ENCODE assay signal across 19 mouse cellular contexts in genomic region chr3:69633706-69634420, GRCm38 (mm10). TPM values are rescaled to one million over a fixed set of nuclear protein-coding genes. Genes with fewer than 3 reads are reported as not detected.
DNase-seq lines count a peak whose midpoint lies in the region; ATAC-seq and TF ChIP-seq lines count a peak whose summit lies in the region.
"Had no signal": no experiment of that assay in that cellular context is flagged by ENCODE, and none has a peak within 500 bp of the region (broad histone marks: within the 10 kb centered on the region; RNA-seq: fewer than 3 reads in every experiment).

No protein-coding gene starts in this region.

- no peak for DNase-seq in heart, postnatal 4 days
- peak; percentile 15 for DNase-seq in lung, embryonic 14.5 days
- no peak for DNase-seq in lung, adult 2 months
- DNase-seq in brain, adult 2 months (ENCODE audit: low read depth, low spot score), result peak; percentile 12
- DNase-seq in left cerebral cortex, adult 2 months (ENCODE audit: extremely low spot score in 1 of 2, low spot score in 2 of 2), result no peak
- DNase-seq: cerebellum, adult 11-12 months; cerebellum, postnatal 25 days; forebrain, postnatal 0 days; left cerebral cortex, postnatal 4 days; right cerebral cortex, postnatal 14 days had no signal

- no peak overlapping the region for H3K4me3 ChIP-seq in heart, embryonic 14.5 days (ENCODE audit: control insufficient read depth in 1 of 2, insufficient read depth in 1 of 2, low read depth in 1 of 2, low read length in 2 of 2)
- H3K4me3 ChIP-seq in lung, embryonic 14.5 days (ENCODE audit: low read depth, low read length), result no peak overlapping the region
- no peak overlapping the region for H3K4me3 ChIP-seq in lung, adult 2 months (replicated peaks; ENCODE audit: extremely low read depth, low read depth, low read length)
- no peak overlapping the region for H3K4me3 ChIP-seq in left cerebral cortex, adult 2 months
- H3K4me3 ChIP-seq: heart, embryonic 13.5 days; hindbrain, embryonic 15.5 days; liver, embryonic 12.5 days; midbrain, embryonic 12.5 days; neural tube, embryonic 13.5 days had no signal

- no peak for TF ChIP-seq POLR2A in lung, adult 2 months (IDR thresholded peaks at IDR 0.05; ENCODE audit: borderline replicate concordance, extremely low read depth, low read depth, low read length)

- no peak for TF ChIP-seq CTCF in lung, embryonic 14.5 days (IDR thresholded peaks at IDR 0.05; ENCODE audit: low read depth)
- no peak for TF ChIP-seq CTCF in lung, adult 2 months (IDR thresholded peaks at IDR 0.05; ENCODE audit: insufficient read depth, low read length)
- TF ChIP-seq CTCF in left cerebral cortex, adult 2 months (IDR thresholded peaks at IDR 0.05), result no peak

- intact Hi-C loops in left cerebral cortex, adult 2 months (cut with DNase I), result no loop called here

- H3K9me3 ChIP-seq in heart, embryonic 14.5 days (ENCODE audit: control insufficient read depth, low read length), result no peaks in the 10 kb centered on the region
- no peaks in the 10 kb centered on the region for H3K9me3 ChIP-seq in lung, embryonic 14.5 days (ENCODE audit: low read depth, low read length)
- H3K9me3 ChIP-seq: G1E; hindbrain, embryonic 15.5 days; liver, embryonic 12.5 days; midbrain, embryonic 12.5 days; neural tube, embryonic 13.5 days had no signal

- no peaks in the 10 kb centered on the region for H3K4me1 ChIP-seq in heart, embryonic 14.5 days (ENCODE audit: control insufficient read depth in 2 of 2, insufficient read depth in 2 of 2, low read length in 2 of 2)
- H3K4me1 ChIP-seq in lung, embryonic 14.5 days (ENCODE audit: insufficient read depth), result no peaks in the 10 kb centered on the region
- peaks cover 4% of the 10 kb centered on the region; the same call in 1 of the 2 replicates for H3K4me1 ChIP-seq in lung, adult 2 months (ENCODE audit: control insufficient read depth, insufficient read depth, low read length)
- H3K4me1 ChIP-seq: heart, embryonic 13.5 days; hindbrain, embryonic 15.5 days; liver, embryonic 12.5 days; midbrain, embryonic 12.5 days; neural tube, embryonic 13.5 days had no signal

- ATAC-seq in heart, embryonic 14.5 days (ENCODE audit: insufficient number of reproducible peaks, insufficient read depth, low FRiP score, low read depth), result no peak
- ATAC-seq in lung, embryonic 14.5 days (ENCODE audit: insufficient read depth), result no peak
- peak; percentile 49; the same call in 1 of the 2 replicates for ATAC-seq in megakaryocyte, adult 5-6 weeks (ENCODE audit: poor library complexity, severe bottlenecking)
- ATAC-seq: forebrain, postnatal 0 days; intestine, embryonic 16.5 days; liver, embryonic 12.5 days had no signal

- H3K9ac ChIP-seq in heart, embryonic 14.5 days (ENCODE audit: low read length), result no peak overlapping the region
- H3K9ac ChIP-seq in lung, embryonic 14.5 days, result no peak overlapping the region
- H3K9ac ChIP-seq: forebrain, postnatal 0 days; heart, embryonic 13.5 days; hindbrain, embryonic 15.5 days; liver, embryonic 12.5 days; midbrain, embryonic 12.5 days; neural tube, embryonic 13.5 days had no signal

- no peaks in the 10 kb centered on the region for H3K36me3 ChIP-seq in heart, embryonic 14.5 days (ENCODE audit: control insufficient read depth, insufficient read depth, low read length)
- H3K36me3 ChIP-seq in lung, embryonic 14.5 days (ENCODE audit: insufficient read depth), result no peaks in the 10 kb centered on the region
- H3K36me3 ChIP-seq: G1E; heart, embryonic 13.5 days; hindbrain, embryonic 15.5 days; liver, embryonic 12.5 days; midbrain, embryonic 12.5 days; neural tube, embryonic 13.5 days had no signal

- H3K27me3 ChIP-seq in heart, embryonic 14.5 days (ENCODE audit: control insufficient read depth, insufficient read depth, low read length), result no peaks in the 10 kb centered on the region
- H3K27me3 ChIP-seq in lung, embryonic 14.5 days (ENCODE audit: insufficient read depth, low read length), result no peaks in the 10 kb centered on the region
- H3K27me3 ChIP-seq: heart, embryonic 13.5 days; hindbrain, embryonic 15.5 days; liver, embryonic 12.5 days; midbrain, embryonic 12.5 days; neural tube, embryonic 13.5 days had no signal

- 74% methylated on average over 12 of the region's 12 CpGs for WGBS in heart, embryonic 14.5 days
- WGBS in lung, embryonic 14.5 days, result 72% methylated on average over 12 of the region's 12 CpGs
- 61% methylated on average over 12 of the region's 12 CpGs for WGBS in lung, adult 2 months

- H3K27ac ChIP-seq in heart, embryonic 14.5 days (replicated peaks in 1 of 2; ENCODE audit: control insufficient read depth in 1 of 2, insufficient read depth in 1 of 2, low read depth in 2 of 2, low read length in 2 of 2), result 0 out of 4 replicates have a peak overlapping the region, but pooled peaks have one; percentile 14 to 39
- no peak overlapping the region for H3K27ac ChIP-seq in lung, embryonic 14.5 days (ENCODE audit: low read depth)
- no peak overlapping the region; the same call in 1 of the 2 replicates for H3K27ac ChIP-seq in left cerebral cortex, adult 2 months
- H3K27ac ChIP-seq: heart, embryonic 13.5 days; hindbrain, embryonic 15.5 days; liver, embryonic 12.5 days; midbrain, embryonic 12.5 days; neural tube, embryonic 13.5 days had no signal

- no peak overlapping the region for H3K4me2 ChIP-seq in heart, embryonic 14.5 days (ENCODE audit: low read length)
- H3K4me2 ChIP-seq in lung, embryonic 14.5 days, result no peak overlapping the region
- H3K4me2 ChIP-seq: heart, embryonic 13.5 days; hindbrain, embryonic 15.5 days; liver, embryonic 12.5 days; midbrain, embryonic 12.5 days; neural tube, embryonic 13.5 days had no signal

RNA-seq across cellular contexts. Expression of gene B3galnt1, which starts 35.1 kb away (rescaled TPM):
- polyA plus RNA-seq in heart, embryonic 14.5 days (2014; fragmentation: Nextera tagmentation; extraction: Ambion mirVana), result 22.3 and 23.8 TPM in 2 replicates
- 1 to 10 TPM; 5.2 TPM for total RNA-seq in heart, postnatal 4 days (2021)
- 31.7 and 32.8 TPM in 2 replicates for polyA plus RNA-seq in lung, embryonic 14.5 days (2014; fragmentation: Nextera tagmentation; extraction: Ambion mirVana)
- polyA plus RNA-seq in lung, adult 2 months (2012; rRNA removed), result 4.7 and 5.4 TPM in 2 replicates
- total RNA-seq in megakaryocyte, adult 5-6 weeks (2015), result 0.41 and 0.42 TPM in 2 replicates
- 0.65 and 1.7 TPM in 2 replicates for total RNA-seq in megakaryocyte, adult 5-6 weeks (2017)
- 10 to 100 TPM; 49.0 to 58.5 TPM for total RNA-seq in left cerebral cortex, adult 2 months (2021)
- total RNA-seq: G1E had no signal
- polyA plus RNA-seq: G1E had no signal

Comparison
In these comparisons a context has a peak if more than half of its experiments do, and no peak if none do; other contexts are left out.
1. DNase-seq: peak in lung, embryonic 14.5 days (single experiment) and brain, adult 2 months (single experiment); none in heart, postnatal 4 days (single experiment), lung, adult 2 months (single experiment) and left cerebral cortex, adult 2 months (0 of 2).
2. H3K27ac ChIP-seq: peak in heart, embryonic 14.5 days (2 of 2); none in lung, embryonic 14.5 days (single experiment) and left cerebral cortex, adult 2 months (single experiment).
3. RNA of gene B3galnt1, which starts 35.1 kb away (total RNA-seq): 49.0 to 58.5 TPM in left cerebral cortex, adult 2 months; 5.2 TPM in heart, postnatal 4 days and 0.41 to 1.7 TPM in megakaryocyte, adult 5-6 weeks; every median in the first group is over 4 times any median in the second.